Mouse (Mus musculus): Measurements from ENCODE around the gene Gpr82. TPM values are rescaled to one million over a fixed set of nuclear protein-coding genes. Genes with fewer than 3 reads are reported as not detected.

The Gpr82 gene
- 2.4 TPM for polyA plus RNA-seq (2015; fragmentation: Illumina TruSeq; extraction: RNeasy Lipid Tissue Mini Kit (QIAGEN cat#74804); ENCODE audit: insufficient read depth, low replicate concordance)

DNA sequence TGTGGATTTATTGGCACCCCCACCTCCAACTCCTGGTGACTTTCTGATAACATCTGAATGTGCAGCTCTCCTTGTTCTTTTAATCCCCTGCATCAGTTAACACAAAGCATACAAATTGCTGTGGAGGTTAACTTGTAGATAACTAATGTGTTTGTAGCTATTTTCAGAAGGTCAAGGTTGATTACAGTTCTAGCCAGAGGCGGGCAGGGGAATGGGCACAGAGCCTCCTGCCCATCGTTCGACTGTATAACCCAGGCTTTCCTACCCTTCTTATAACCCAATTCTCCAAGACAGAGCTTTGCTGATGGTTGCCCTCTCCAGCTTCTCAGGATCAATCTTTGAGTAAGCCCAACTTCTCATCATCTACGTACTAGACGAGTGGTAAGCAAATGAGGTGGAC, at the start of gene Gpr82:
Gpr82 (plus strand) TSS at position 301 of the 400 bp plus-strand sequence.

DNA sequence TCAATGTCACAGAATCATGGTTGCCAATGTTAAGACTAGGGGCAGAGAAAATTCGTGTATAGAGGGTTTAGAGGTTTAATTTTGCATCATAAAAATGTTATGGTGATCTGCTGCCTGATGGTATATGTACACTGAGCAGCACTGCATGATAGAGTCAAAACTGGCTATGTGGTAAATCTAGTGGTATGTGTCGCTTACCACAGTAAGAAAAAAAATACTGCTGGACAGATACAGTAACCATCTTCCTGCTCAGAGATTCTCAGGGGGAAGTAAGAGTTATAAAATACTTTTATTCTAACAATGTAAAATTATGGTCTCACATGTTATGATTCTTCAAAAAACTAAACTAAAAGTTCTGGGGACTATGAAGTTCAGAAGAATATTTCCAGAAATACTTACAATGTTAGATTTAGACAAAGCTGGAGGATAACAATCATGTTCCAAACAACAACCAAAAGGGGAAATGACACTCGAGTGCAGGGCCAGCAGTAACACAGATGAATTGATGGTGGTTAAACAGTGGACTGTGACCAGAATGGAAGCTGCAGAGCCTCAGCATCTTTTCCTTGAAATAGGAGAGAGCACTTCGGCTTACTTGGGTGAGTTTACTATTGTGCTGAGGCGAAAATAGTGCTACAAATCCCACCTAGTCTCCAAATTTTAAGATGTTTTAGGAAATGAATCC, 29.4 kb upstream of the Gpr82 start, which contains the start of gene Gpr34:
Gpr34 (plus strand) TSS at position 491 of the 685 bp plus-strand sequence.

Other genes starting within 250 kb of the Gpr82 start
- gene Nyx, start 195.3 kb upstream of the Gpr82 start, polyA plus RNA-seq (2015; fragmentation: Illumina TruSeq; extraction: RNeasy Lipid Tissue Mini Kit (QIAGEN cat#74804); ENCODE audit: insufficient read depth, low replicate concordance), result 1.1 TPM
- 30.8 TPM for gene Gpr34, start 29.3 kb upstream of the Gpr82 start, polyA plus RNA-seq (2015; fragmentation: Illumina TruSeq; extraction: RNeasy Lipid Tissue Mini Kit (QIAGEN cat#74804); ENCODE audit: insufficient read depth, low replicate concordance)
- gene Cask, start 190.0 kb downstream of the Gpr82 start, polyA plus RNA-seq (2015; fragmentation: Illumina TruSeq; extraction: RNeasy Lipid Tissue Mini Kit (QIAGEN cat#74804); ENCODE audit: insufficient read depth, low replicate concordance), result 11.1 TPM

All from spleen, adult 10 weeks (tissue).